Mouse (Mus musculus): ENCODE measurements around the gene Errfi1. TPM values are rescaled to one million over a fixed set of nuclear protein-coding genes. Genes with fewer than 3 reads are reported as not detected.

Gene Errfi1
- total RNA-seq, 2 experiments from 2014 or later, result 32.3 to 159 TPM

GRCm38 (mm10) chr4:150914290-150914733, 60.6 kb downstream of the Errfi1 start, which contains the start of the genes Park7 and Tnfrsf9:
TSS of gene Park7 (minus strand) at chr4:150914437.
TSS of gene Tnfrsf9 (plus strand) at chr4:150914562.
- peak; percentile 97 for DNase-seq

GRCm38 (mm10) chr4:150915181-150915906, 61.6 kb downstream of the Errfi1 start:
- DNase-seq, result no peak

- DNase-seq, result no peak
These were observed 63.8 kb downstream of the Errfi1 start for GRCm38 (mm10) chr4:150917336-150918027.

Other genes starting within 250 kb of the Errfi1 start
- 1 to 10 TPM in 1 of 2 experiments, under 1 TPM in 1; 0.72 to 1.7 TPM for gene Slc45a1, start 201.7 kb upstream of the Errfi1 start, total RNA-seq (2021)
- 100 to 1,000 TPM; 242 to 261 TPM for gene Park7, start 60.5 kb downstream of the Errfi1 start, total RNA-seq (2021)
- gene Tnfrsf9, start 60.6 kb downstream of the Errfi1 start, total RNA-seq (2021), result under 1 TPM; 0.57 to 0.73 TPM
- gene Uts2, start 143.2 kb downstream of the Errfi1 start, total RNA-seq (2021), result not detected
- gene Per3, start 190.7 kb downstream of the Errfi1 start, total RNA-seq (2021), result 10 to 100 TPM; 25.6 to 39.7 TPM
- gene Vamp3, start 204.0 kb downstream of the Errfi1 start, total RNA-seq (2021), result 10 to 100 TPM; 87.4 to 91.7 TPM
- gene Gm13090, start 235.7 kb downstream of the Errfi1 start, total RNA-seq (2021), result not detected